Comparison of ENCODE assay signal across 8 mouse cellular contexts in genomic region chr4:128795596-128795995, GRCm38 (mm10). TPM values are rescaled to one million over a fixed set of nuclear protein-coding genes. Genes with fewer than 3 reads are reported as not detected.
DNase-seq lines count a peak whose midpoint lies in the region; ATAC-seq and TF ChIP-seq lines count a peak whose summit lies in the region.

No protein-coding gene starts in this region.

- no peak for DNase-seq in intestine, embryonic 14.5 days (ENCODE audit: low spot score)
- DNase-seq in ZHBTc4 (ENCODE audit: low read depth, low spot score) = peak; percentile 60
- peak; percentile 49 for DNase-seq in forelimb bud, embryonic 11.5 days (ENCODE audit: low read depth, low spot score)
- no peak for DNase-seq in gastrocnemius, adult 8-10 months (ENCODE audit: low spot score in 2 of 2)
- DNase-seq in urinary bladder, postnatal 25 days (ENCODE audit: low spot score) = no peak
- no peak for DNase-seq in layer of hippocampus, adult 9-10 months (ENCODE audit: low spot score)

- no peaks in the 10 kb centered on the region for H3K9me3 ChIP-seq in intestine, embryonic 14.5 days (ENCODE audit: control insufficient read depth, low read length)
- H3K9me3 ChIP-seq in intestine, postnatal 0 days (ENCODE audit: control insufficient read depth) = no peaks in the 10 kb centered on the region

- ATAC-seq in intestine, embryonic 14.5 days (replicated peaks; ENCODE audit: low FRiP score, low TSS enrichment, low read depth) = peak; percentile 33; the same call in 1 of the 2 replicates
- ATAC-seq in intestine, postnatal 0 days = no peak
- ATAC-seq in megakaryocyte progenitor cell, adult 5-6 weeks (replicated peaks; ENCODE audit: poor library complexity) = peak; percentile 51

- WGBS in intestine, embryonic 14.5 days = 15% methylated on average over 9 of the region's 9 CpGs
- 28% methylated on average over 9 of the region's 9 CpGs for WGBS in intestine, postnatal 0 days

- TF ChIP-seq CTCF in intestine, postnatal 0 days (IDR thresholded peaks at IDR 0.05; ENCODE audit: low read depth) = no peak

- no peak overlapping the region for H3K27ac ChIP-seq in intestine, embryonic 14.5 days (ENCODE audit: low read depth)
- no peak overlapping the region for H3K27ac ChIP-seq in intestine, postnatal 0 days (ENCODE audit: low read depth, low read length)

- H3K27me3 ChIP-seq in intestine, embryonic 14.5 days (replicated peaks; ENCODE audit: control insufficient read depth, insufficient read depth, low read length) = no peaks in the 10 kb centered on the region
- no peaks in the 10 kb centered on the region for H3K27me3 ChIP-seq in intestine, postnatal 0 days (replicated peaks; ENCODE audit: control insufficient read depth, insufficient read depth, low read length)

- no peak overlapping the region for H3K4me3 ChIP-seq in intestine, embryonic 14.5 days (ENCODE audit: low read depth, low read length)
- H3K4me3 ChIP-seq in intestine, postnatal 0 days (ENCODE audit: low read depth, low read length) = no peak overlapping the region

- H3K4me2 ChIP-seq in intestine, embryonic 14.5 days (ENCODE audit: low read length) = no peak overlapping the region
- no peak overlapping the region for H3K4me2 ChIP-seq in intestine, postnatal 0 days (replicated peaks; ENCODE audit: low read depth)

- H3K9ac ChIP-seq in intestine, embryonic 14.5 days (ENCODE audit: low read length) = no peak overlapping the region
- no peak overlapping the region for H3K9ac ChIP-seq in intestine, postnatal 0 days (ENCODE audit: low read depth, low read length)

- H3K4me1 ChIP-seq in intestine, embryonic 14.5 days (replicated peaks; ENCODE audit: control insufficient read depth, insufficient read depth, low read length) = peaks cover 16% of the 10 kb centered on the region
- 0 out of 2 replicates have a peak, but pooled peaks cover 2% of the 10 kb centered on the region for H3K4me1 ChIP-seq in intestine, postnatal 0 days (replicated peaks; ENCODE audit: control insufficient read depth, insufficient read depth, low read length)

- H3K36me3 ChIP-seq in intestine, embryonic 14.5 days (ENCODE audit: control insufficient read depth, insufficient read depth, low read length) = peaks cover 12% of the 10 kb centered on the region
- H3K36me3 ChIP-seq in intestine, postnatal 0 days (ENCODE audit: control insufficient read depth, insufficient read depth) = peaks cover 7% of the 10 kb centered on the region; the same call in 1 of the 2 replicates

RNA-seq across cellular contexts. Expression of gene Zfp362, which starts 10.2 kb away (rescaled TPM):
- polyA plus RNA-seq in intestine, embryonic 14.5 days (2014; fragmentation: Nextera tagmentation; extraction: Ambion mirVana) = 30.5 and 31.3 TPM in 2 replicates
- polyA plus RNA-seq in intestine, postnatal 0 days (2015; fragmentation: Nextera tagmentation; extraction: Ambion mirVana) = 12.6 and 12.9 TPM in 2 replicates
- 20.5 and 22.2 TPM in 2 replicates for total RNA-seq in megakaryocyte progenitor cell, adult 5-6 weeks (2015)
- total RNA-seq in megakaryocyte progenitor cell, adult 5-6 weeks (2017) = 4.7 and 5.7 TPM in 2 replicates
- 1 to 10 TPM; 7.9 to 9.0 (median 8.6) TPM for total RNA-seq in gastrocnemius, adult 8-10 months (2022)

RNA-seq across cellular contexts. Expression of gene A3galt2, which starts 40.4 kb away (rescaled TPM):
- polyA plus RNA-seq in intestine, embryonic 14.5 days (2014; fragmentation: Nextera tagmentation; extraction: Ambion mirVana) = 0.16 and 0.35 TPM in 2 replicates
- not detected in 2 replicates for polyA plus RNA-seq in intestine, postnatal 0 days (2015; fragmentation: Nextera tagmentation; extraction: Ambion mirVana)
- total RNA-seq in megakaryocyte progenitor cell, adult 5-6 weeks (2015) = not detected in 2 replicates
- not detected in 2 replicates for total RNA-seq in megakaryocyte progenitor cell, adult 5-6 weeks (2017)
- total RNA-seq in gastrocnemius, adult 8-10 months (2022) = not detected

Comparison
In these comparisons a context has a peak if more than half of its experiments do, and no peak if none do; other contexts are left out.
1. DNase-seq: peak in ZHBTc4 (single experiment) and forelimb bud, embryonic 11.5 days (single experiment); none in intestine, embryonic 14.5 days (single experiment), gastrocnemius, adult 8-10 months (0 of 2), urinary bladder, postnatal 25 days (single experiment) and layer of hippocampus, adult 9-10 months (single experiment).